Mouse (Mus musculus) liver, embryonic 14.5 days (tissue): ENCODE measurements around the gene Rapgef3. TPM values are rescaled to one million over a fixed set of nuclear protein-coding genes. Genes with fewer than 3 reads are reported as not detected.

Experiments used
- ATAC-seq: fragments of 200-750 bp; cut with Nextera tagmentation; 2 replicates; pipeline ENCODE4 v1.8.0; 2017; ENCODE audit warnings: moderate number of reproducible peaks, mild to moderate bottlenecking, moderate library complexity; ENCODE audit not compliant: insufficient read depth
- DNase-seq, 3 experiments: peaks; one replicate each; pipeline ENCODE4 v3.0.0-alpha.2; 2012 to 2013; ENCODE audit warnings: low read depth in 3 of 3, low spot score in 3 of 3
- H3K27ac ChIP-seq: fragments of 300-500 bp; sonication (generic); 2 replicates; pipeline ENCODE4 v1.5.1; 2014; ENCODE audit warnings: moderate library complexity, mild to moderate bottlenecking, control low read depth, inconsistent platforms
- H3K27me3 ChIP-seq: fragments of 300-500 bp; sonication (generic); 2 replicates; pipeline ENCODE4 v1.6.1; 2014; ENCODE audit warnings: mild to moderate bottlenecking, low read length, moderate library complexity; ENCODE audit not compliant: control insufficient read depth, insufficient read depth
- H3K36me3 ChIP-seq: fragments of 300-500 bp; sonication (generic); replicated peaks from 2 replicates; pipeline ENCODE4 v1.6.1; 2014; ENCODE audit warnings: low read depth; ENCODE audit not compliant: control insufficient read depth, insufficient read depth
- H3K4me1 ChIP-seq, 2 experiments: fragments of 200-500 bp in 1 of 2; fragments of 300-500 bp in 1 of 2; sonication (generic) in 1 of 2; replicated peaks; 2 replicates each; pipeline ENCODE4 v1.6.1; 2012 to 2014; ENCODE audit warnings: antibody characterized with exemption in 1 of 2, inconsistent platforms in 1 of 2, low read length in 1 of 2; ENCODE audit not compliant: control insufficient read depth in 2 of 2, insufficient read depth in 2 of 2
- H3K4me2 ChIP-seq: fragments of 300-500 bp; sonication (generic); 2 replicates; pipeline ENCODE4 v1.6.1; 2014; ENCODE audit warnings: low read depth, mild to moderate bottlenecking, control low read depth, moderate library complexity
- H3K4me3 ChIP-seq, 2 experiments: fragments of 200-500 bp in 1 of 2; fragments of 300-500 bp in 1 of 2; sonication (generic) in 1 of 2; 2 replicates each; pipeline ENCODE4 v1.5.1; 2012 to 2014; ENCODE audit warnings: low read depth in 2 of 2, low read length in 2 of 2, mild to moderate bottlenecking in 2 of 2, control low read depth in 1 of 2, inconsistent platforms in 1 of 2, moderate library complexity in 1 of 2; ENCODE audit not compliant: insufficient read depth in 1 of 2
- H3K9ac ChIP-seq: fragments of 300-500 bp; sonication (generic); replicated peaks from 2 replicates; pipeline ENCODE4 v1.6.1; 2014; ENCODE audit warnings: mild to moderate bottlenecking, control low read depth, moderate library complexity
- H3K9me3 ChIP-seq: fragments of 300-500 bp; sonication (generic); 2 replicates; pipeline ENCODE4 v1.6.1; 2016; ENCODE audit warnings: low read length, mixed read lengths; ENCODE audit not compliant: control insufficient read depth
- CTCF ChIP-seq: IDR thresholded peaks from 2 replicates; pipeline ENCODE4 v1.5.1; 2016; ENCODE audit warnings: antibody characterized with exemption, low read depth, control low read depth
- EP300 ChIP-seq: IDR thresholded peaks from 2 replicates; pipeline ENCODE4 v1.6.1; 2016; ENCODE audit warnings: antibody characterized with exemption, low read depth
- WGBS: fragments of 180-500 bp; shearing (Covaris S2); extraction: QIAGEN DNeasy Blood & Tissue Kit; methylation state at CpG from one replicate; pipeline ENCODE4 v1.1.7; 2014; ENCODE audit not compliant: insufficient replicate concordance; 5-methylcytosine and 5-hydroxymethylcytosine counted together
- polyA plus RNA-seq, 2 experiments: library from polyadenylated mRNA; depleted of rRNA in 1 of 2; stranded (reverse) in 1 of 2; unstranded in 1 of 2; fragments of >200 nt; fragmentation: Nextera tagmentation in 1 of 2; extraction: Ambion mirVana in 1 of 2; gene quantifications; 2 replicates each; pipeline versions ENCODE4 v1.2.1 to v1.2.3; 2012 to 2014

Rapgef3 gene
- polyA plus RNA-seq, 2 experiments, result 0.84 to 2.2 TPM

DNA sequence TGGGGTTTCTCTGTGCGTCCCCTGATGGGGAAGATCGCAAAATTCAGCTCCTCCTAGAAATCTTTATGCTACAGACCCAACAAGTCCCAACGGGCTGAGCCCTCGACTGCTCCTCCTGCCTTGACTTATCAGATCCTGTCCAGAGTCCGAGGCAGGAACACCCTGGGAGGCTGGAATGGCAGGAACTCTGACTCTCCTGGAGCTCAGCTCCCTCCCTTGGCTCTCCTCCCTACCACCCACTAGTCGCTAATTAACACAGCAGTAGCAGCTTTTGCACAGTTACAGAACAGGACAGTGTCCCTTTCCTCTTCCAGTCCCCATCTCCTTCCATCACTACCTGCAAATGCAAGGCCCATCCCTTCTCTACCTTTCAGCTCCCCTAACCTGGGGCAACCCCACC lies 37.4 kb downstream of the Rapgef3 start:
- WGBS, result 40% methylated on average over 6 of the region's 6 CpGs

DNA sequence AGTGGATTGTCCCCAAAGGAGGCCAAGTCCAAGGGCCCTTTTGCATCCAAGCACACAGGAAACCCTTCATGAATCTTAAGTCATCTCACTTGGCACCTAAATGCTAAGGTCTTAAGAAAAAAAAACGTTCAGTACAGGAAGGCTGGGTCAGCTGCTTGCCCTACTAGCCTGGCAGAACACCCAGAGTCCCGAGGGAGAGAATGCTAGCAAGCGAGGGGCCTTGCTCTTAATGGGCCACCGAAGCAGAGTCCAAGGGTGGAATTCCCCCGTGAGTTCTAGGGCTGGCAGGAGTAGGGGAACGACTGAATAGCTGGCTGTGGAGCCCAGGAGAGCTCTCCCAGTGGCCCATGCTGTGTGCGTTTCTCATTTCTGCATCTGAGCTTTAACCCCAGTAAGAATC lies 39.0 kb downstream of the Rapgef3 start:
- ATAC-seq, result no peak
- no peaks in the 10 kb centered on the region for H3K4me1 ChIP-seq
- 51% methylated on average over 7 of the region's 7 CpGs for WGBS

More for the DNA sequence above, 37.4 kb downstream of the Rapgef3 start:
- DNase-seq, result no peak
- Histone ChIP-seq H3K4me3 (no peak overlapping the region), H3K4me1 (no peaks in the 10 kb centered on the region), H3K36me3 (no peaks in the 10 kb centered on the region), H3K27ac (no peak overlapping the region), H3K9ac (no peak overlapping the region), H3K4me2 (no peak overlapping the region), H3K27me3 (no peaks in the 10 kb centered on the region), H3K9me3 (no peaks in the 10 kb centered on the region)
- no peak for ATAC-seq
- no peak for TF ChIP-seq EP300
- TF ChIP-seq CTCF, result no peak

GRCm38 (mm10) chr15:97728394-97728793 lies 39.4 kb downstream of the Rapgef3 start:
- H3K9ac ChIP-seq, result no peak overlapping the region
- no peaks in the 10 kb centered on the region for H3K27me3 ChIP-seq
- H3K27ac ChIP-seq, result no peak overlapping the region
- no peaks in the 10 kb centered on the region for H3K9me3 ChIP-seq
- no peak for ATAC-seq
- no peak for TF ChIP-seq CTCF
- TF ChIP-seq EP300, result no peak
- no peaks in the 10 kb centered on the region for H3K4me1 ChIP-seq
- WGBS, result 71% methylated on average over 11 of the region's 11 CpGs
- no peak overlapping the region for H3K4me3 ChIP-seq
- no peak overlapping the region for H3K4me2 ChIP-seq
- no peaks in the 10 kb centered on the region for H3K36me3 ChIP-seq
- no peak for DNase-seq

More for the DNA sequence above, 39.0 kb downstream of the Rapgef3 start:
- Histone ChIP-seq H3K27ac (no peak overlapping the region), H3K9me3 (no peaks in the 10 kb centered on the region), H3K4me3 (no peak overlapping the region), H3K27me3 (no peaks in the 10 kb centered on the region), H3K36me3 (no peaks in the 10 kb centered on the region), H3K9ac (no peak overlapping the region), H3K4me2 (no peak overlapping the region)
- no peak for DNase-seq
- TF ChIP-seq EP300 (no peak), CTCF (no peak)

DNA sequence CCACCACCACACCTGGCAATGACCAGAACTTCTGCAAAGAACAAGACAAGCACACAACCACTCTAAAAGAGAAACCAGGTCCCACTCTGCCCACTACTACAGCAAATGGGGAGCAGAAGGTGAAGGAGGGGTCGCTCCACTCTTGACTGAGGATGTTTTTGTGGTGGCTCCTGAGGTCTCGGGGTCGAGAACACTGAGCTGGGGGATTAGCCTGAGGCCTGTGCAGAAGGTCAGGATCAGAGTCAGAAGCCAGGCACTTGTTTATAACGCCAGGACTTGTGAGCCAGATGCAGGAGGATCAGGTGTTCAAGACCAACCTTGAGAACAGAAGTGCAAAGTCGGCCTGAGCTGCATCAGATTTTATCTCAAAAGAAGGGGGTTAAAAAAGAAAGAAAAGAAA lies 40.3 kb downstream of the Rapgef3 start:
- no peak for ATAC-seq
- Histone ChIP-seq H3K27ac (no peak overlapping the region), H3K27me3 (no peaks in the 10 kb centered on the region), H3K4me2 (no peak overlapping the region), H3K9me3 (no peaks in the 10 kb centered on the region), H3K9ac (no peak overlapping the region), H3K4me1 (no peaks in the 10 kb centered on the region), H3K36me3 (no peaks in the 10 kb centered on the region), H3K4me3 (no peak overlapping the region)
- DNase-seq, result no peak
- no peak for TF ChIP-seq CTCF
- TF ChIP-seq EP300, result no peak
- WGBS, result 51% methylated on average over 5 of the region's 5 CpGs

DNA sequence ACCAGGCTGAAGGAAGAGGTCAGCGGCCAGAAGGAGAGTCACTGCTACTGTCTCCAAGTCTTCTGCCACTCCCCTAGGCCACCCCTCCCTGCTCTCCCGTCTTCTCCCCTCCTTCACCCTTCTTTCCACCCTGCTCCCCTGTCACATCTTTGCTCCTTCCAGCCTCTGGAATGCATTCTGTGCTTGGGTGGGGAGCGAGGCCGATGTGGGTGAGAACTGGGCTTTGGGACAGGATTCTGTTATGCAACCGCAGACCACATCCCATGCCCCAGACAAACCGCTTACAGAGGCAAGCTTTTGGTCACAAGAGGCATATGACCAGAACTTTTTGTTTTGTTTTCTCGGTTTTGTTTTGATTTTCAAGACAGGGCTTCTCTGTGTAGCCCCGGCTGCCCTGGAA lies 40.7 kb downstream of the Rapgef3 start:
- H3K4me1 ChIP-seq, result no peaks in the 10 kb centered on the region
- H3K36me3 ChIP-seq, result no peaks in the 10 kb centered on the region
- 42% methylated on average over 8 of the region's 8 CpGs for WGBS
- no peak for TF ChIP-seq CTCF
- TF ChIP-seq EP300, result no peak
- no peaks in the 10 kb centered on the region for H3K9me3 ChIP-seq
- H3K4me3 ChIP-seq, result no peak overlapping the region
- no peaks in the 10 kb centered on the region for H3K27me3 ChIP-seq
- H3K27ac ChIP-seq, result no peak overlapping the region
- H3K4me2 ChIP-seq, result no peak overlapping the region
- H3K9ac ChIP-seq, result no peak overlapping the region
- ATAC-seq (no peak), DNase-seq (no peak)

DNA sequence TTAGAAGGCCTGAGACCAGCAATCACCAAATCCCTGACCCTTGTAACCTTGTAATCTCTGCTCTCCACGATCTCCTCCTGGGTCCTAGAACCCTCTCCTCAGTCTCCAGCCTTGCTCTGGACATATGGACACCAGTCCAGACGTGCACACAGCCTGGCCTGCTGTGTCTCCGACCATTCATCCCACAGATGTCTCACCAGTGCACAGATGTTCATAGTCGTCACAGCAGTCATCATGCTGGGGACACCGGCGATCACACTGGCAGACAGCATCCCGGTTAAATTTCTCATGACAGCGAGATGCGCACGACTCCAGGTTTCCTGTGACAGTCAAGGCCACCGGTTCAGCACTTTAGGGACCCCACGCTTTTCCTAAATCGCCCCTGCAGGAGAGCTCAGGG lies 41.5 kb downstream of the Rapgef3 start:
- H3K27ac ChIP-seq, result no peak overlapping the region
- H3K4me2 ChIP-seq, result no peak overlapping the region
- no peaks in the 10 kb centered on the region for H3K9me3 ChIP-seq
- no peak overlapping the region for H3K4me3 ChIP-seq
- no peak for TF ChIP-seq CTCF
- no peak for TF ChIP-seq EP300
- WGBS, result 71% methylated on average over 13 of the region's 13 CpGs
- DNase-seq, result no peak
- H3K4me1 ChIP-seq, result no peaks in the 10 kb centered on the region
- H3K9ac ChIP-seq, result no peak overlapping the region
- no peaks in the 10 kb centered on the region for H3K27me3 ChIP-seq
- H3K36me3 ChIP-seq, result no peaks in the 10 kb centered on the region
- no peak for ATAC-seq
